Mouse (Mus musculus): Measurements from ENCODE around the gene Bad. TPM values are rescaled to one million over a fixed set of nuclear protein-coding genes. Genes with fewer than 3 reads are reported as not detected.

Gene Bad
- polyA plus RNA-seq, 1 experiment from 2014 or later, result 69.9 TPM

Small RNA genes within 50 kb of the gene (microRNA-seq; reads per million reads assigned to microRNA genes)
- gene Mir6990 (ENCODE audit: borderline number of aligned reads), result not detected

Other genes starting within 250 kb of the Bad start
- gene Rps6ka4, start 101.2 kb upstream of the Bad start, polyA plus RNA-seq (2015; fragmentation: Nextera tagmentation; extraction: Ambion mirVana), result 9.9 and 11.8 TPM in 2 replicates
- 18.8 and 23.0 TPM in 2 replicates for gene Ccdc88b, start 83.7 kb upstream of the Bad start, polyA plus RNA-seq (2015; fragmentation: Nextera tagmentation; extraction: Ambion mirVana)
- 234 and 240 TPM in 2 replicates for gene Trmt112, start 32.2 kb upstream of the Bad start, polyA plus RNA-seq (2015; fragmentation: Nextera tagmentation; extraction: Ambion mirVana)
- 276 and 282 TPM in 2 replicates for gene Prdx5, start 31.8 kb upstream of the Bad start, polyA plus RNA-seq (2015; fragmentation: Nextera tagmentation; extraction: Ambion mirVana)
- gene Esrra, start 20.0 kb upstream of the Bad start, polyA plus RNA-seq (2015; fragmentation: Nextera tagmentation; extraction: Ambion mirVana), result 11.4 and 13.7 TPM in 2 replicates
- gene Catsperz, start 16.5 kb upstream of the Bad start, polyA plus RNA-seq (2015; fragmentation: Nextera tagmentation; extraction: Ambion mirVana), result 7.4 and 8.0 TPM in 2 replicates
- gene Kcnk4, start 7.3 kb upstream of the Bad start, polyA plus RNA-seq (2015; fragmentation: Nextera tagmentation; extraction: Ambion mirVana), result 3.6 and 5.0 TPM in 2 replicates
- gene Gpr137, start 619 bp downstream of the Bad start, polyA plus RNA-seq (2015; fragmentation: Nextera tagmentation; extraction: Ambion mirVana), result 12.3 and 19.5 TPM in 2 replicates
- gene Ppp1r14b, start 33.1 kb downstream of the Bad start, polyA plus RNA-seq (2015; fragmentation: Nextera tagmentation; extraction: Ambion mirVana), result 421 and 425 TPM in 2 replicates
- 6.2 and 7.3 TPM in 2 replicates for gene Plcb3, start 34.6 kb downstream of the Bad start, polyA plus RNA-seq (2015; fragmentation: Nextera tagmentation; extraction: Ambion mirVana)
- gene Fkbp2, start 38.6 kb downstream of the Bad start, polyA plus RNA-seq (2015; fragmentation: Nextera tagmentation; extraction: Ambion mirVana), result 90.6 and 99.5 TPM in 2 replicates
- 23.9 and 24.8 TPM in 2 replicates for gene Vegfb, start 45.8 kb downstream of the Bad start, polyA plus RNA-seq (2015; fragmentation: Nextera tagmentation; extraction: Ambion mirVana)
- gene Dnajc4, start 50.7 kb downstream of the Bad start, polyA plus RNA-seq (2015; fragmentation: Nextera tagmentation; extraction: Ambion mirVana), result 17.9 and 21.3 TPM in 2 replicates
- 32.4 and 34.6 TPM in 2 replicates for gene Nudt22, start 54.3 kb downstream of the Bad start, polyA plus RNA-seq (2015; fragmentation: Nextera tagmentation; extraction: Ambion mirVana)
- gene Trpt1, start 54.3 kb downstream of the Bad start, polyA plus RNA-seq (2015; fragmentation: Nextera tagmentation; extraction: Ambion mirVana), result 5.2 and 5.8 TPM in 2 replicates
- 217 and 226 TPM in 2 replicates for gene Fermt3, start 77.6 kb downstream of the Bad start, polyA plus RNA-seq (2015; fragmentation: Nextera tagmentation; extraction: Ambion mirVana)
- 149 and 196 TPM in 2 replicates for gene Stip1, start 98.1 kb downstream of the Bad start, polyA plus RNA-seq (2015; fragmentation: Nextera tagmentation; extraction: Ambion mirVana)
- gene Macrod1, start 114.9 kb downstream of the Bad start, polyA plus RNA-seq (2015; fragmentation: Nextera tagmentation; extraction: Ambion mirVana), result 15.3 and 16.6 TPM in 2 replicates
- gene Flrt1, start 163.9 kb downstream of the Bad start, polyA plus RNA-seq (2015; fragmentation: Nextera tagmentation; extraction: Ambion mirVana), result 1.3 and 1.5 TPM in 2 replicates